Mouse (Mus musculus): Measurements from ENCODE around the gene Vps52. TPM values are rescaled to one million over a fixed set of nuclear protein-coding genes. Genes with fewer than 3 reads are reported as not detected.

Vps52 gene
- polyA plus RNA-seq, 1 experiment from 2014 or later = 43.8 TPM

GRCm38 (mm10) chr17:33936993-33937392, 18.6 kb upstream of the Vps52 start:
- Histone ChIP-seq H3K4me2 (ENCODE audit: low read depth) (no peak overlapping the region), H3K4me3 (ENCODE audit: low read depth, low read length) (no peak overlapping the region), H3K4me1 (ENCODE audit: control insufficient read depth, insufficient read depth, low read length) (peaks cover 12% of the 10 kb centered on the region), H3K27me3 (ENCODE audit: control insufficient read depth, insufficient read depth, low read length) (no peaks in the 10 kb centered on the region), H3K9me3 (ENCODE audit: control insufficient read depth, low read length) (no peaks in the 10 kb centered on the region), H3K27ac (ENCODE audit: low read depth, low read length) (no peak overlapping the region), H3K36me3 (ENCODE audit: control insufficient read depth, insufficient read depth, low read length) (peaks cover 12% of the 10 kb centered on the region), H3K9ac (ENCODE audit: low read length) (no peak overlapping the region)
- WGBS = 86% methylated on average over 15 of the region's 15 CpGs
- ATAC-seq (ENCODE audit: insufficient read depth, low FRiP score, low TSS enrichment) (no peak), DNase-seq (ENCODE audit: low spot score) (no peak)

- Histone ChIP-seq H3K4me3 (ENCODE audit: low read depth, low read length) (0 out of 2 replicates have a peak overlapping the region, but pooled peaks have one; percentile 10), H3K36me3 (ENCODE audit: control insufficient read depth, insufficient read depth, low read length) (peaks cover 13% of the 10 kb centered on the region), H3K9me3 (ENCODE audit: control insufficient read depth, low read length) (no peaks in the 10 kb centered on the region), H3K27ac (ENCODE audit: low read depth, low read length) (no peak overlapping the region), H3K4me2 (ENCODE audit: low read depth) (peak overlapping the region; percentile 91; the same call in 1 of the 2 replicates), H3K4me1 (ENCODE audit: control insufficient read depth, insufficient read depth, low read length) (peaks cover 12% of the 10 kb centered on the region), H3K9ac (ENCODE audit: low read length) (no peak overlapping the region), H3K27me3 (ENCODE audit: control insufficient read depth, insufficient read depth, low read length) (no peaks in the 10 kb centered on the region)
- DNase-seq (ENCODE audit: low spot score) = no peak
- no peak for ATAC-seq (ENCODE audit: insufficient read depth, low FRiP score, low TSS enrichment)
- WGBS = 79% methylated on average over 11 of the region's 11 CpGs
Measured at GRCm38 (mm10) chr17:33938783-33939182, 16.8 kb upstream of the Vps52 start.

- no peaks in the 10 kb centered on the region for H3K27me3 ChIP-seq (ENCODE audit: control insufficient read depth, insufficient read depth, low read length)
- peak within 1 kb of the TSS; percentile 70 for H3K9ac ChIP-seq (ENCODE audit: low read length)
- H3K9me3 ChIP-seq (ENCODE audit: control insufficient read depth, low read length) = no peaks in the 10 kb centered on the region
- H3K4me3 ChIP-seq (ENCODE audit: low read depth, low read length) = peak within 1 kb of the TSS; percentile 81
- peaks cover 12% of the 10 kb centered on the region for H3K4me1 ChIP-seq (ENCODE audit: control insufficient read depth, insufficient read depth, low read length)
- H3K27ac ChIP-seq (ENCODE audit: low read depth, low read length) = no peak within 1 kb of the TSS
- H3K36me3 ChIP-seq (ENCODE audit: control insufficient read depth, insufficient read depth, low read length) = peaks cover 19% of the 10 kb centered on the region
- under 1% methylated on average over 36 of the region's 36 CpGs for WGBS
- peak within 1 kb of the TSS; percentile 95 for H3K4me2 ChIP-seq (ENCODE audit: low read depth)
- ATAC-seq (ENCODE audit: insufficient read depth, low FRiP score, low TSS enrichment) (peak; percentile 81), DNase-seq (ENCODE audit: low spot score) (peak; percentile 91)
Measured at GRCm38 (mm10) chr17:33940206-33940805, 15.3 kb upstream of the Vps52 start, which contains the start of the genes Pfdn6 and Wdr46. Pfdn6 (minus strand) TSS chr17:33940343. Wdr46 (plus strand) TSS chr17:33940660.

- WGBS = 3% methylated on average over 26 of the region's 26 CpGs
- no peak for DNase-seq (ENCODE audit: low spot score)
- H3K4me3 ChIP-seq (ENCODE audit: low read depth, low read length) = peak overlapping the region; percentile 81
- H3K4me2 ChIP-seq (ENCODE audit: low read depth) = peak overlapping the region; percentile 95
- no peak overlapping the region for H3K27ac ChIP-seq (ENCODE audit: low read depth, low read length)
- 0 out of 2 replicates have a peak, but pooled peaks have one; percentile 10 for ATAC-seq (ENCODE audit: insufficient read depth, low FRiP score, low TSS enrichment)
- H3K9me3 ChIP-seq (ENCODE audit: control insufficient read depth, low read length) = no peaks in the 10 kb centered on the region
- H3K9ac ChIP-seq (ENCODE audit: low read length) = peak overlapping the region; percentile 70
- H3K4me1 ChIP-seq (ENCODE audit: control insufficient read depth, insufficient read depth, low read length) = peaks cover 12% of the 10 kb centered on the region
- peaks cover 14% of the 10 kb centered on the region for H3K36me3 ChIP-seq (ENCODE audit: control insufficient read depth, insufficient read depth, low read length)
- H3K27me3 ChIP-seq (ENCODE audit: control insufficient read depth, insufficient read depth, low read length) = no peaks in the 10 kb centered on the region
Measured at GRCm38 (mm10) chr17:33940981-33941380, 14.6 kb upstream of the Vps52 start.

- peak overlapping the region; percentile 70 for H3K9ac ChIP-seq (ENCODE audit: low read length)
- H3K4me3 ChIP-seq (ENCODE audit: low read depth, low read length) = peak overlapping the region; percentile 81
- WGBS = 62% methylated on average over 19 of the region's 19 CpGs
- H3K27me3 ChIP-seq (ENCODE audit: control insufficient read depth, insufficient read depth, low read length) = no peaks in the 10 kb centered on the region
- H3K9me3 ChIP-seq (ENCODE audit: control insufficient read depth, low read length) = no peaks in the 10 kb centered on the region
- peaks cover 14% of the 10 kb centered on the region for H3K36me3 ChIP-seq (ENCODE audit: control insufficient read depth, insufficient read depth, low read length)
- no peak for ATAC-seq (ENCODE audit: insufficient read depth, low FRiP score, low TSS enrichment)
- DNase-seq (ENCODE audit: low spot score) = no peak
- H3K4me2 ChIP-seq (ENCODE audit: low read depth) = peak overlapping the region; percentile 95
- peaks cover 12% of the 10 kb centered on the region for H3K4me1 ChIP-seq (ENCODE audit: control insufficient read depth, insufficient read depth, low read length)
- no peak overlapping the region for H3K27ac ChIP-seq (ENCODE audit: low read depth, low read length)
Measured at GRCm38 (mm10) chr17:33941381-33941780, 14.2 kb upstream of the Vps52 start.

- WGBS = 92% methylated on average over 15 of the region's 15 CpGs
- H3K36me3 ChIP-seq (ENCODE audit: control insufficient read depth, insufficient read depth, low read length) = peaks cover 14% of the 10 kb centered on the region
- DNase-seq (ENCODE audit: low spot score) = no peak
- no peaks in the 10 kb centered on the region for H3K27me3 ChIP-seq (ENCODE audit: control insufficient read depth, insufficient read depth, low read length)
- H3K4me3 ChIP-seq (ENCODE audit: low read depth, low read length) = no peak overlapping the region
- no peaks in the 10 kb centered on the region for H3K9me3 ChIP-seq (ENCODE audit: control insufficient read depth, low read length)
- H3K4me2 ChIP-seq (ENCODE audit: low read depth) = no peak overlapping the region
- H3K27ac ChIP-seq (ENCODE audit: low read depth, low read length) = no peak overlapping the region
- H3K4me1 ChIP-seq (ENCODE audit: control insufficient read depth, insufficient read depth, low read length) = peaks cover 12% of the 10 kb centered on the region
- H3K9ac ChIP-seq (ENCODE audit: low read length) = no peak overlapping the region
- ATAC-seq (ENCODE audit: insufficient read depth, low FRiP score, low TSS enrichment) = no peak
Measured at GRCm38 (mm10) chr17:33943454-33943853, 12.2 kb upstream of the Vps52 start.

GRCm38 (mm10) chr17:33947430-33948089, 8.1 kb upstream of the Vps52 start:
- no peak overlapping the region for H3K27ac ChIP-seq (ENCODE audit: low read depth, low read length)
- H3K36me3 ChIP-seq (ENCODE audit: control insufficient read depth, insufficient read depth, low read length) = peaks cover 14% of the 10 kb centered on the region
- 94% methylated on average over 10 of the region's 10 CpGs for WGBS
- H3K4me1 ChIP-seq (ENCODE audit: control insufficient read depth, insufficient read depth, low read length) = peaks cover 21% of the 10 kb centered on the region
- no peak for ATAC-seq (ENCODE audit: insufficient read depth, low FRiP score, low TSS enrichment)
- H3K4me3 ChIP-seq (ENCODE audit: low read depth, low read length) = no peak overlapping the region
- no peak overlapping the region for H3K4me2 ChIP-seq (ENCODE audit: low read depth)
- H3K27me3 ChIP-seq (ENCODE audit: control insufficient read depth, insufficient read depth, low read length) = no peaks in the 10 kb centered on the region
- H3K9ac ChIP-seq (ENCODE audit: low read length) = no peak overlapping the region
- no peaks in the 10 kb centered on the region for H3K9me3 ChIP-seq (ENCODE audit: control insufficient read depth, low read length)
- no peak for DNase-seq (ENCODE audit: low spot score)

- Histone ChIP-seq H3K27ac (ENCODE audit: low read depth, low read length) (no peak overlapping the region), H3K27me3 (ENCODE audit: control insufficient read depth, insufficient read depth, low read length) (no peaks in the 10 kb centered on the region), H3K36me3 (ENCODE audit: control insufficient read depth, insufficient read depth, low read length) (peaks cover 17% of the 10 kb centered on the region), H3K9ac (ENCODE audit: low read length) (no peak overlapping the region), H3K4me2 (ENCODE audit: low read depth) (no peak overlapping the region), H3K4me3 (ENCODE audit: low read depth, low read length) (no peak overlapping the region), H3K4me1 (ENCODE audit: control insufficient read depth, insufficient read depth, low read length) (peaks cover 29% of the 10 kb centered on the region), H3K9me3 (ENCODE audit: control insufficient read depth, low read length) (no peaks in the 10 kb centered on the region)
- DNase-seq (ENCODE audit: low spot score) (no peak), ATAC-seq (ENCODE audit: insufficient read depth, low FRiP score, low TSS enrichment) (no peak)
- WGBS = 86% methylated on average over 22 of the region's 22 CpGs
Measured at GRCm38 (mm10) chr17:33948090-33948904, 7.3 kb upstream of the Vps52 start.

All from neural tube, embryonic 11.5 days (tissue).